Mouse (Mus musculus) olfactory bulb, adult 2 months (tissue): ENCODE data around the gene Dab2ip.

Experiments used
- CTCF ChIP-seq: fragments of 200-500 bp; IDR thresholded peaks from 2 replicates; pipeline ENCODE4 v1.5.1; 2012; ENCODE audit warnings: low read depth, mild to moderate bottlenecking, low read length, moderate library complexity; ENCODE audit not compliant: insufficient read depth
- POLR2A ChIP-seq: fragments of 200-500 bp; IDR thresholded peaks from 2 replicates; pipeline ENCODE4 v1.6.1; 2012; ENCODE audit warnings: mild to moderate bottlenecking, low read depth, low read length, moderate library complexity; ENCODE audit not compliant: insufficient read depth

DNA sequence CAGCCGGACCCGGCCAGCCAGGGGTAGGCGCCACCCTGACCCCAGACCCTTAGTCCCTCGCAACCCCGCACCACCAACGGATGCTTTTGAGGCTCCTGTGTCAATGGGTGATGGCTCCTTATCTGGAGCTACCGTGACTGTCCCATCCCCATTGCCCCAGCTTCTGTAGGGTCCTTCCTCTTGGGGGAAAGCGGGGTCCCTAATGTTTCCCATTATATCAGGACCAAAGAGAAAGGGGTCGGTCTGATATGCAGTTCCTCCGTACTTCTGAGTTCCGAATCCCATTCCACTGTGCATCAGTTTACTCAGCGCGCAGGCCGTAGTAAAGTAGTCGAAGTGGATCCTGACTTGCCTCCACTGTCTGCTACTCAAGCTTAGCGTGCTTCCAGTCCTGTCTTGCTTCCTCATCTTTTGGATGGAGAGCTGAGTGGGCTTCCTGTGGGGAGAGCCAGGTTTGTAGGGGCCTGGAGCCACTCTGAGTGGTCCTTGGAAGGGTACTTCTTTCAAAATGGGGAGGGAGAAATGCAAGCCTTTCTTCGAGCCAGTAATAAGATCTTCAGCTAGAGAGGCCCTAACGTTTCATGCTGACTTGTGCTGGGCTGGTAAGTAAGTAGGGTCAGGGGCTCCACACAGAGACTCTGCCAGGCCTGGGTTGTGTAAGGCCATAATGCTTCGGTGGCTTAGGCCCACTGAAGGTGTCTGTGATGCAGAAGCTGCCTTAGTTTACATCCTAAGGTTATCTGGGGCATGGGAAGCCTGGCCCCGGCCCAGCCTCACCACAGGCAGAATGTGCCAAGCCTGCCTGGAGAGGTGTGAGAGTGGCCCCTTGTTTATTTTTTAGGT lies 64.4 kb downstream of the Dab2ip start:
- TF ChIP-seq CTCF (no peak), POLR2A (no peak)
